Comparison of ENCODE assay signal across 8 mouse cellular contexts in genomic region chr17:65906895-65907401, GRCm38 (mm10). TPM values are rescaled to one million over a fixed set of nuclear protein-coding genes. Genes with fewer than 3 reads are reported as not detected.
A peak's percentile ranks its signal among the peaks of the same experiment; 100 is the strongest.
DNase-seq lines count a peak whose midpoint lies in the region; ATAC-seq and TF ChIP-seq lines count a peak whose summit lies in the region.

No protein-coding gene starts in this region.

- no peak overlapping the region for H3K9ac ChIP-seq in kidney, embryonic 14.5 days (ENCODE audit: low read depth, low read length)
- peak overlapping the region; percentile 54 for H3K9ac ChIP-seq in heart, adult 2 months (ENCODE audit: low read depth, low read length)
- H3K9ac ChIP-seq in liver, adult 2 months (ENCODE audit: low read depth, low read length), result peak overlapping the region; percentile 34; the same call in 1 of the 2 replicates
- H3K9ac ChIP-seq in stomach, embryonic 15.5 days, result no peak overlapping the region

- H3K27me3 ChIP-seq in kidney, embryonic 14.5 days (ENCODE audit: control insufficient read depth, insufficient read depth, low read length), result no peaks in the 10 kb centered on the region
- H3K27me3 ChIP-seq in heart, adult 2 months (ENCODE audit: control insufficient read depth, insufficient read depth, low read length), result no peaks in the 10 kb centered on the region
- no peaks in the 10 kb centered on the region for H3K27me3 ChIP-seq in liver, adult 2 months (ENCODE audit: control insufficient read depth, insufficient read depth, low read length)
- no peaks in the 10 kb centered on the region for H3K27me3 ChIP-seq in stomach, embryonic 15.5 days (replicated peaks)
- H3K27me3 ChIP-seq in midbrain, embryonic 10.5 days (ENCODE audit: low read depth, poor library complexity, severe bottlenecking), result no peaks in the 10 kb centered on the region

- DNase-seq in kidney, adult 11 months, result no peak
- DNase-seq in heart, adult 2 months, result peak in 1 of 2 experiments; percentile 28
- DNase-seq in liver, adult 2 months (ENCODE audit: extremely low read depth, low read depth, low spot score), result no peak
- DNase-seq in adipocyte (ENCODE audit: low spot score), result no peak
- DNase-seq in adrenal gland, postnatal 36 days, result no peak
- no peak for DNase-seq in midbrain, embryonic 10.5 days (ENCODE audit: low spot score)

- H3K4me2 ChIP-seq in kidney, embryonic 14.5 days (replicated peaks; ENCODE audit: low read depth, low read length), result no peak overlapping the region
- peak overlapping the region; percentile 19; the same call in 1 of the 2 replicates for H3K4me2 ChIP-seq in stomach, embryonic 15.5 days

- H3K36me3 ChIP-seq in kidney, embryonic 14.5 days (ENCODE audit: control insufficient read depth, insufficient read depth, low read length), result no peaks in the 10 kb centered on the region
- no peaks in the 10 kb centered on the region for H3K36me3 ChIP-seq in heart, adult 2 months (ENCODE audit: control insufficient read depth, insufficient read depth, low read length)
- no peaks in the 10 kb centered on the region for H3K36me3 ChIP-seq in liver, adult 2 months (ENCODE audit: control insufficient read depth, insufficient read depth, low read length)
- no peaks in the 10 kb centered on the region for H3K36me3 ChIP-seq in stomach, embryonic 15.5 days
- peaks cover 4% of the 10 kb centered on the region; the same call in 1 of the 2 replicates for H3K36me3 ChIP-seq in midbrain, embryonic 10.5 days

- TF ChIP-seq POLR2A in heart, adult 2 months (IDR thresholded peaks at IDR 0.05; ENCODE audit: insufficient read depth, low read depth, low read length), result 0 out of 2 replicates have a peak, but pooled peaks have one; percentile 9
- no peak for TF ChIP-seq POLR2A in liver, adult 2 months (IDR thresholded peaks at IDR 0.05; ENCODE audit: extremely low read depth, insufficient read depth, low read length)

- TF ChIP-seq CTCF in heart, adult 2 months (IDR thresholded peaks at IDR 0.05), result no peak
- TF ChIP-seq CTCF in liver, adult 2 months (IDR thresholded peaks at IDR 0.05; ENCODE audit: low read depth, low read length), result no peak

- TF ChIP-seq EP300 in heart, adult 2 months (IDR thresholded peaks at IDR 0.05; ENCODE audit: insufficient read depth, low read depth, low read length), result no peak

- 56% methylated on average over 11 of the region's 11 CpGs for WGBS in kidney, embryonic 14.5 days
- 26% methylated on average over 11 of the region's 11 CpGs for WGBS in heart, adult 2 months
- 59% methylated on average over 11 of the region's 11 CpGs for WGBS in liver, adult 2 months
- 38% methylated on average over 11 of the region's 11 CpGs for WGBS in stomach, embryonic 15.5 days
- 69% methylated on average over 11 of the region's 11 CpGs for WGBS in midbrain, embryonic 10.5 days

- no peak overlapping the region for H3K4me3 ChIP-seq in kidney, embryonic 14.5 days (ENCODE audit: low read length)
- H3K4me3 ChIP-seq in heart, adult 2 months, result no peak overlapping the region
- H3K4me3 ChIP-seq in liver, adult 2 months (ENCODE audit: insufficient read depth, low read depth, low read length), result no peak overlapping the region; the same call in 1 of the 2 replicates
- no peak overlapping the region for H3K4me3 ChIP-seq in stomach, embryonic 15.5 days (replicated peaks)
- no peak overlapping the region for H3K4me3 ChIP-seq in midbrain, embryonic 10.5 days

- intact Hi-C loops in heart, adult 2 months (cut with DNase I), result no loop called here

- ATAC-seq in kidney, embryonic 14.5 days (ENCODE audit: low FRiP score, low TSS enrichment), result peak; percentile 49
- ATAC-seq in stomach, embryonic 15.5 days (ENCODE audit: insufficient read depth, low FRiP score, low read depth), result peak; percentile 69

- peaks cover 2% of the 10 kb centered on the region; the same call in 1 of the 2 replicates for H3K9me3 ChIP-seq in kidney, embryonic 14.5 days (ENCODE audit: control insufficient read depth, low read length)
- no peaks in the 10 kb centered on the region for H3K9me3 ChIP-seq in stomach, embryonic 15.5 days
- H3K9me3 ChIP-seq in midbrain, embryonic 10.5 days (replicated peaks), result peaks cover 8% of the 10 kb centered on the region

- no peaks in the 10 kb centered on the region for H3K79me2 ChIP-seq in heart, adult 2 months (replicated peaks; ENCODE audit: control insufficient read depth, insufficient read depth, low read length)
- H3K79me2 ChIP-seq in liver, adult 2 months (ENCODE audit: control insufficient read depth, insufficient read depth, low read length), result no peaks in the 10 kb centered on the region

- H3K27ac ChIP-seq in kidney, embryonic 14.5 days (ENCODE audit: low read depth, low read length), result no peak overlapping the region
- H3K27ac ChIP-seq in heart, adult 2 months, result peak overlapping the region; percentile 48
- H3K27ac ChIP-seq in liver, adult 2 months (replicated peaks; ENCODE audit: insufficient read depth, low read depth, low read length), result peak overlapping the region; percentile 40; the same call in 1 of the 2 replicates
- H3K27ac ChIP-seq in stomach, embryonic 15.5 days, result peak overlapping the region; percentile 75
- H3K27ac ChIP-seq in midbrain, embryonic 10.5 days (replicated peaks), result no peak overlapping the region; the same call in 1 of the 2 replicates

- peaks cover 7% of the 10 kb centered on the region for H3K4me1 ChIP-seq in kidney, embryonic 14.5 days (ENCODE audit: control insufficient read depth, insufficient read depth, low read length)
- H3K4me1 ChIP-seq in heart, adult 2 months (ENCODE audit: control insufficient read depth, insufficient read depth, low read length), result peaks cover 4% of the 10 kb centered on the region
- no peaks in the 10 kb centered on the region for H3K4me1 ChIP-seq in liver, adult 2 months (ENCODE audit: control insufficient read depth, insufficient read depth, low read length)
- H3K4me1 ChIP-seq in stomach, embryonic 15.5 days, result peaks cover 14% of the 10 kb centered on the region
- H3K4me1 ChIP-seq in midbrain, embryonic 10.5 days, result peaks cover 14% of the 10 kb centered on the region

RNA-seq across cellular contexts. Expression of gene Ralbp1, which starts 21.4 kb away (rescaled TPM):
- polyA plus RNA-seq in kidney, embryonic 14.5 days (2014; fragmentation: Nextera tagmentation; extraction: Ambion mirVana), result 61.3 and 76.6 TPM in 2 replicates
- total RNA-seq in heart, adult 2 months (2021), result 10 to 100 TPM; 36.0 to 39.1 TPM
- polyA plus RNA-seq in heart, adult 2 months (2012; rRNA removed), result 16.5 and 20.3 TPM in 2 replicates
- total RNA-seq in liver, adult 2 months (2014; rRNA removed), result 14.3 and 14.5 TPM in 2 replicates
- 10.2 and 10.3 TPM in 2 replicates for polyA plus RNA-seq in liver, adult 2 months (2012; rRNA removed)
- polyA plus RNA-seq in stomach, embryonic 15.5 days (2015; fragmentation: Nextera tagmentation; extraction: Ambion mirVana), result 80.9 and 95.3 TPM in 2 replicates
- 10 to 100 TPM; 41.4 to 61.4 TPM for total RNA-seq in adrenal gland, postnatal 36 days (2021)
- polyA plus RNA-seq in midbrain, embryonic 10.5 days (2016; fragmentation: Nextera tagmentation; extraction: Ambion mirVana), result 49.3 and 51.6 TPM in 2 replicates

RNA-seq across cellular contexts. Expression of gene Twsg1, which starts 44.1 kb away (rescaled TPM):
- 84.6 and 146 TPM in 2 replicates for polyA plus RNA-seq in kidney, embryonic 14.5 days (2014; fragmentation: Nextera tagmentation; extraction: Ambion mirVana)
- total RNA-seq in heart, adult 2 months (2021), result 10 to 100 TPM; 76.1 to 79.0 TPM
- 41.7 and 83.0 TPM in 2 replicates for polyA plus RNA-seq in heart, adult 2 months (2012; rRNA removed)
- total RNA-seq in liver, adult 2 months (2014; rRNA removed), result 21.2 and 23.3 TPM in 2 replicates
- 16.3 and 18.4 TPM in 2 replicates for polyA plus RNA-seq in liver, adult 2 months (2012; rRNA removed)
- polyA plus RNA-seq in stomach, embryonic 15.5 days (2015; fragmentation: Nextera tagmentation; extraction: Ambion mirVana), result 118 and 119 TPM in 2 replicates
- 100 to 1,000 TPM; 111 to 124 TPM for total RNA-seq in adrenal gland, postnatal 36 days (2021)
- 83.0 and 92.7 TPM in 2 replicates for polyA plus RNA-seq in midbrain, embryonic 10.5 days (2016; fragmentation: Nextera tagmentation; extraction: Ambion mirVana)

Comparison
In these comparisons a context has a peak if more than half of its experiments do, and no peak if none do; other contexts are left out.
1. H3K27ac ChIP-seq: peak in heart, adult 2 months (single experiment), liver, adult 2 months (single experiment) and stomach, embryonic 15.5 days (single experiment); none in kidney, embryonic 14.5 days (single experiment) and midbrain, embryonic 10.5 days (single experiment).
2. H3K9ac ChIP-seq: peak in heart, adult 2 months (single experiment) and liver, adult 2 months (single experiment); none in kidney, embryonic 14.5 days (single experiment) and stomach, embryonic 15.5 days (single experiment).